In genomic region chr6:53459995-53460747, GRCm38 (mm10) we compare ENCODE assay signal across 10 mouse cellular contexts.
"Had no signal": no experiment of that assay in that cellular context is flagged by ENCODE, and none has a peak within 500 bp of the region (broad histone marks: within the 10 kb centered on the region; RNA-seq: fewer than 3 reads in every experiment).

No protein-coding gene starts in this region.

- DNase-seq: kidney, adult 8-10 months; kidney, postnatal 25 days; lung, adult 18-20 months; right cerebral cortex, postnatal 14 days; thymus, postnatal 36 days had no signal

- H3K9ac ChIP-seq: liver, embryonic 14.5 days; midbrain, embryonic 15.5 days; neural tube, embryonic 13.5 days had no signal

- H3K4me3 ChIP-seq: left cerebral cortex, adult 2 months; midbrain, embryonic 15.5 days; neural tube, embryonic 13.5 days had no signal

- H3K9me3 ChIP-seq: midbrain, embryonic 15.5 days; neural tube, embryonic 13.5 days had no signal

- H3K36me3 ChIP-seq: midbrain, embryonic 15.5 days; neural tube, embryonic 13.5 days had no signal

- H3K4me1 ChIP-seq: midbrain, embryonic 15.5 days; neural tube, embryonic 13.5 days had no signal

- H3K27ac ChIP-seq: left cerebral cortex, adult 2 months; liver, embryonic 14.5 days; midbrain, embryonic 15.5 days; neural tube, embryonic 13.5 days had no signal

- ATAC-seq: intestine, postnatal 0 days; midbrain, embryonic 15.5 days had no signal

- H3K4me2 ChIP-seq: midbrain, embryonic 15.5 days; neural tube, embryonic 13.5 days had no signal

- H3K27me3 ChIP-seq: midbrain, embryonic 15.5 days; neural tube, embryonic 13.5 days had no signal
